Mouse (Mus musculus): ENCODE measurements at regions not wholly inside any gene's neighbourhood (a gene's known extent, or its start where the extent isn't known, plus 50 kb on each side); places are given as distances from the start of the nearest gene placed in this dataset.

DNA sequence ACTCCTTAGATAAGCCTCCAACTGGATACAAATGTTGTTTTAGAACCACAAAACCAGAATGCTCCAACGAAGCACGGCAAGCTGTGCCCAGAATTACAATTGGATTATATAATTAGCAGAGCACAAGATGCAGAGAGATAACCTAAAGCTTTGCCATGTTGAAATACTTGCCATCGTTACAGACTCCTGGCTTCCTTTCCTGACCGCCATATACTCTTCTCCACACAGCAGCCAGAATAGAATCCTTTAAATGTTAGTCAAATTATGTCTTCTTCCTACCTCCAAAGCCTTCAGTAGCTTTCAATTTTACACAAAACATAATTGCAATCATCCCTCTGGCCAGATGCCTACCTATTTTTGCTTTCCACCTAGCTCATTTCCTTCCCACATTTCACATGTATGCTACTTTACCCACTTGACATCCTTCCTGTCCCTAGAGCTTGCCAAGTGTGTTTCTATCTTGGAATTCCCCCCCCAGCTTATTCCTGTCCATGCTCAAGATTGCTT lies 52.8 kb upstream of the G2e3 start:
- H3K4me2 ChIP-seq: no peak overlapping the region
- no peaks in the 10 kb centered on the region for H3K36me3 ChIP-seq
- 83% methylated on average over 4 of the region's 4 CpGs for WGBS
- ATAC-seq (ENCODE audit: insufficient number of reproducible peaks, insufficient read depth, low FRiP score, low TSS enrichment, low read depth): no peak
- no peaks in the 10 kb centered on the region for H3K9me3 ChIP-seq
- no peak overlapping the region for H3K9ac ChIP-seq (replicated peaks)
- H3K4me1 ChIP-seq (replicated peaks): no peaks in the 10 kb centered on the region
- no peak overlapping the region for H3K27ac ChIP-seq
- H3K4me3 ChIP-seq (replicated peaks): no peak overlapping the region
- no peaks in the 10 kb centered on the region for H3K27me3 ChIP-seq

DNA sequence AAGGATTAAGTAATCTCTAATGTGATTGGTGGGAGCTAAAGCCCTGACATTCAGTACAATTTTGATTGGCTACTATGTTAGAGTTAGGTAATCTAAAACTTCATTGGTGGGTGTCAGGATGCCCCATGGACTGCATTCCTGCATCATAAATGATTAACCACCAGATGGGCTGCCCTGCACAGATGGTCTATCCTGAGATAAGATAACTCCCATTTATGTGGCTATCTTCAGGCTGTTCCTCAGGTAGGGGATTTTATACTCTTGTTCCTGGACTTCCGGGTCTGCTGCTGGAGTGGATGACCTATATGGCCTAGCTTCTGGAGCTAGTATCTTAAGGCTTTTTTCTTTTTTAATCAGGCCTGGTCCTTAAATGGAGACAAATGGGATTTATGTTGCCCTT lies 69.5 kb upstream of the G2e3 start:
- no peaks in the 10 kb centered on the region for H3K27me3 ChIP-seq
- no peaks in the 10 kb centered on the region for H3K9me3 ChIP-seq
- H3K4me1 ChIP-seq (replicated peaks): no peaks in the 10 kb centered on the region
- no peak overlapping the region for H3K4me3 ChIP-seq (replicated peaks)
- H3K27ac ChIP-seq: no peak overlapping the region
- ATAC-seq (ENCODE audit: insufficient number of reproducible peaks, insufficient read depth, low FRiP score, low TSS enrichment, low read depth): no peak
- whole genome bisulfite sequencing: 92% methylated on average over 1 of the region's 1 CpGs
- no peak overlapping the region for H3K4me2 ChIP-seq
- H3K9ac ChIP-seq (replicated peaks): no peak overlapping the region
- no peaks in the 10 kb centered on the region for H3K36me3 ChIP-seq

DNA sequence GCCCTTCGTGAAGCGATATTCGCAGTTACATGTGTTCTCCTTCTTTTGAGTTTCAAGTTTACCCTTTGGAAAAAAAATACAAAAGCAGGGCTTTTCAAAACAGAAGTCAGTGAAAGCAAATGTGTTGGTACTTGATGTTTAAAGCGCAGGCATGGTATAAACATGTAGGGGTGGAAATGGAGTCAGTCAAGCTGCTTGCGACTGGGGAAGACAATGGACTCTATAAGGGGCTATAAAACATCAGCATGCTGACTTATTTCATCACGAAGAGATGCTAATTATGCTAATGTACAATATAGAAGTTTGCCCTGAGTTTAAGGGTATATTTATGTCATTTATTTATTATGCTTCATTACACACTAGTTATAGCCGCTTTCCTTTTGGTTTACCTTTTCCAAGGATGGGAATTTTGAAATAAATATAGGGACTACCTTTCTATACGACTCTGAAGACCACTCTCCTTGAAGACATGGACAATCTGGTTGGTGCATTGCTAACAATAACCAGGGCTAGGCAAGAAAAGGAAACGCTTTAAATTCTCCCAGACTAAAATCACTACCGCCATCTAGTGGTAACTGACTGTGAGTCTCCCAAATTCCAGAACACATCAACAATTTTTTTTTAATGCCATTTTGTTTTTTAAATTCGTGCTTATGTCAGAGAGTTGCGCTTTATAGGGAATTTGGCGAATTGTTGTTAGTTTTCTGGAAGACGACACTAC lies 71.9 kb upstream of the G2e3 start:
- H3K36me3 ChIP-seq: no peaks in the 10 kb centered on the region
- no peak overlapping the region for H3K4me3 ChIP-seq (replicated peaks)
- WGBS: 49% methylated on average over 14 of the region's 14 CpGs
- no peak overlapping the region for H3K27ac ChIP-seq
- no peaks in the 10 kb centered on the region for H3K4me1 ChIP-seq (replicated peaks)
- H3K27me3 ChIP-seq: no peaks in the 10 kb centered on the region
- H3K9me3 ChIP-seq: no peaks in the 10 kb centered on the region
- H3K4me2 ChIP-seq: no peak overlapping the region
- H3K9ac ChIP-seq (replicated peaks): no peak overlapping the region
- ATAC-seq (ENCODE audit: insufficient number of reproducible peaks, insufficient read depth, low FRiP score, low TSS enrichment, low read depth): no peak

DNA sequence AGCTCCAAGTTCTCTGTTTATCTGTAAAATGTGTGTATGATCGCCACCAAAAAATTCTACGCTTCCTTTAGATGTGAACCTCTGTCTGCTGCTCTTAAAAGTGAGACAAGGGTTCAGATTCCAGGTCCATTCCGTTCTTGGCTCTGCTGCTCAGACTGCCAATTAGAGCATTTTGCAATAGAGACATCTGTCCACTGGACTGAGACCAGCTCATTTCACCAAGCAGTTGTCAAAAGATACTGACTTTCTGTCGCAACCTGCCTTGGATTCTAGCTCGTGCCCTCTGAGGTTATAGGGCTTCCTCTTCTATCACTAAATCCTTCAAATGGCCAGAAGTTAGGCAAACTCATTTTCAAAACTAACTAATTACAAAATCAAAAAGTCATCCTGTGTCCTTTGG lies 74.4 kb upstream of the G2e3 start:
- ATAC-seq (ENCODE audit: insufficient number of reproducible peaks, insufficient read depth, low FRiP score, low TSS enrichment, low read depth): no peak
- 85% methylated on average over 5 of the region's 5 CpGs for WGBS
- Histone ChIP-seq H3K4me1 (replicated peaks) (no peaks in the 10 kb centered on the region), H3K27ac (no peak overlapping the region), H3K4me2 (no peak overlapping the region), H3K4me3 (replicated peaks) (no peak overlapping the region), H3K9ac (replicated peaks) (no peak overlapping the region), H3K27me3 (no peaks in the 10 kb centered on the region), H3K9me3 (no peaks in the 10 kb centered on the region), H3K36me3 (no peaks in the 10 kb centered on the region)

DNA sequence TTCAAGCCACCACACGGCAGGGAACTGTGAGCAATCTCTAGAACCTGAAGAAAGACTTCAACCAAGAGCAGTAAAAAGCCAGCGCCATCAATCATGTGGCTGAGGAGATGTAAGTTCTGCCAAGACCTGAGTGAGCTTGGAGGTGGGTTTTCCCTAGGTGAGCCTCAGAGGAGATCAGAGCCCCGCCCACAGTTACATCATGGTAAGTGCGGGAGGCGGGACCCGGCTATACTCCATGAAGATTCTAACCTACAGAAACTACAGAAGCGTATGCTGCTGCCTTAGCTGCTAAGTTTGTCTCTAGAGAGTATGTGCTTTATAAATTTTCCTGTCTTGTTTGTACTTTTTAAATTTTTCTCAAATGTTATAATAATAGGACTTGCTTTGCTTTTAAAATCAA lies 105.0 kb upstream of the G2e3 start:
- H3K9ac ChIP-seq (replicated peaks): no peak overlapping the region
- no peaks in the 10 kb centered on the region for H3K27me3 ChIP-seq
- H3K36me3 ChIP-seq: no peaks in the 10 kb centered on the region
- 82% methylated on average over 7 of the region's 7 CpGs for WGBS
- no peak overlapping the region for H3K27ac ChIP-seq
- no peak overlapping the region for H3K4me3 ChIP-seq (replicated peaks)
- ATAC-seq (ENCODE audit: insufficient number of reproducible peaks, insufficient read depth, low FRiP score, low TSS enrichment, low read depth): no peak
- no peaks in the 10 kb centered on the region for H3K9me3 ChIP-seq
- no peak overlapping the region for H3K4me2 ChIP-seq
- no peaks in the 10 kb centered on the region for H3K4me1 ChIP-seq (replicated peaks)

DNA sequence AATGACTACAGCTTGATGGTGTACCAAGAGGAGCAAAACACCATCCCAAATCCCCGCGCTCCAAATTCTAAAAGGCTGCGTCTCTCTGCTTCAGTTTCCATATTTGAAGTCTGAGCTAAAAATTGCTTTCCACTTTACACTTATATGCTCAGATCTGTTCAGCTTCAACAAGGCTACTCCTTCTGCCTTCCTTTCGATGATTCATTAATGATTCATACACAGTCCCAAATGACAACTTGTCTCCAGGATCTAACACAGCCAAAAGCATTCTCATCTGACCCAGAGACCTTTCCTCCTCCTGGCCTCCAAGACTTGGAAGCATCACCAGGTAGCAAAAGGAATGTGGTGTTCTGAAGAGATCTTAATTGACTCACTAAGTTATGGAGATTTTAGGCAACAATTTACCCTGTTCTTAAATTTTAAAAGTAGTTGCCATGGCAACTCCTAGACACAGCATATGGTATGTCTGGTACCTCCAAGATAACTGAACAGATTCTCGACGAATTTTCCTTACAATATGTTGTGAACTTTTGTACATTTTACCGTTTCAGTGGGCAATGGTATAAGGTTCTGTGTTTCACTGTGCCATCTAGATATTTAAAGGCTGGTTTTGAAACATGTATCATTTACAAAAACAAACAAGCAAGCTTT lies 106.6 kb upstream of the G2e3 start:
- Histone ChIP-seq H3K9ac (replicated peaks) (no peak overlapping the region), H3K4me1 (replicated peaks) (no peaks in the 10 kb centered on the region), H3K9me3 (no peaks in the 10 kb centered on the region), H3K36me3 (no peaks in the 10 kb centered on the region), H3K4me3 (replicated peaks) (no peak overlapping the region), H3K27me3 (no peaks in the 10 kb centered on the region), H3K27ac (no peak overlapping the region), H3K4me2 (no peak overlapping the region)
- 91% methylated on average over 7 of the region's 7 CpGs for WGBS
- no peak for ATAC-seq (ENCODE audit: insufficient number of reproducible peaks, insufficient read depth, low FRiP score, low TSS enrichment, low read depth)

DNA sequence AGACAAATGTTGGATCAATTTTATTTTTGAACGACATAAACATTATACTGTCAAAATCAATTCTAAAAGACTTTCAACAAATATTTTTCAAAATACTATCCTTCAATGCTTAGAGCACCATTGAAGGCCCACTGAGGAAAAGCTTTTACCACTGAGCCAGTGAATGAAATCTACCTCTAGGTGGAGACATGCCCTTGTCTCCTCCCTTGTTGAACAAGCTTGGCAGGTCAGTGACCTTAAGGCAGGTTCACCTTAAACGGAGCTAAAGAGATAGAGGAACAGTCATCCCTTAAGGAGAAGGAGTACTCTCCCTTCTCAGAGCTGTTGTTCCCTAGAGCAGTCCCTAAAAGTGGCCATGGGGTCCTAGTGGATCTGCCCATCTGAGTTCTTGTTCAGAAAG lies 136.2 kb upstream of the G2e3 start:
- no peak overlapping the region for H3K9ac ChIP-seq (replicated peaks)
- H3K27me3 ChIP-seq: no peaks in the 10 kb centered on the region
- no peak overlapping the region for H3K4me2 ChIP-seq
- no peak overlapping the region for H3K27ac ChIP-seq
- no peaks in the 10 kb centered on the region for H3K36me3 ChIP-seq
- 39% methylated on average over 2 of the region's 2 CpGs for WGBS
- no peak overlapping the region for H3K4me3 ChIP-seq (replicated peaks)
- H3K4me1 ChIP-seq (replicated peaks): no peaks in the 10 kb centered on the region
- no peak for ATAC-seq (ENCODE audit: insufficient number of reproducible peaks, insufficient read depth, low FRiP score, low TSS enrichment, low read depth)
- H3K9me3 ChIP-seq: no peaks in the 10 kb centered on the region

DNA sequence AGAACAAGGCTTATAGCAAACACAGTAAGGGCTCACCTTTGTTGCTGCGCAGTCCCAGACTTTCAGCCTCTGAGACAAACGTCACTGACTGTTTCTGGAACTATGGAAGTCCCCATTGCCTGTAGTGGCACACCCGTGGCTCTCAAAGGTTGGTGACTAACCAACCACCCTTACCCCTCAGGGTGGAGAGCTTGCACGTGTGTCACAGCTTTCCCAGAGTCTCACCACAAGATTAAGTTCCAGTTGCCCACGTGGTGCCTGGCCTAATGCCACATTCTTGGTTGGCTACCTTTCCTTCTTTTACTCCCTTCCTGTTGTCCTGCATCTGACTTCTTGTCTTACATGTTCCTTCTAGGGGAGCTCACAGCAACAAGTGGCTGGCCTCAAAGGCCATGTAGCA lies 151.6 kb upstream of the G2e3 start:
- no peak for ATAC-seq (ENCODE audit: insufficient number of reproducible peaks, insufficient read depth, low FRiP score, low TSS enrichment, low read depth)
- Histone ChIP-seq H3K4me3 (replicated peaks) (no peak overlapping the region), H3K4me2 (no peak overlapping the region), H3K27me3 (no peaks in the 10 kb centered on the region), H3K36me3 (no peaks in the 10 kb centered on the region), H3K27ac (no peak overlapping the region), H3K4me1 (replicated peaks) (no peaks in the 10 kb centered on the region), H3K9me3 (no peaks in the 10 kb centered on the region), H3K9ac (replicated peaks) (no peak overlapping the region)
- 75% methylated on average over 5 of the region's 5 CpGs for WGBS

DNA sequence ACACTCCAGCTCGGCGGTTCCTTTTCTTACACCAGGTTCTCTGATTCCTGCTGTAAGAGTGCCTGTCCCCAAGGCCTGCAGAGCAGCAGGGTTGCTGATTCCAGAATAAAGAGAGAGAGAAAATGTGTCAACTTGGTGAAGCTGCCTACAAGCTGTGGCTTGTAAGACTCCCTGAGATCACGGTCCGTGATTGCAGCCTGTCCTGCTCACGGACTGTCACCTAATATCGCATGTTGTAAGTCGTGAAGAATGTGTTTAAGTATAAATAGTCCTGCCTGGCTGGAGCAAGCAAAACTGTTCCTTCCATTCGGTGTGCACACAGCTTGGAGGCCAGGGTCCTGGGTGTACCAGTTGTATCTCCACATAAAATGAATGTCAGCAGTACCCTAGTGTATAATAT lies 152.7 kb upstream of the G2e3 start:
- H3K4me2 ChIP-seq: no peak overlapping the region
- 81% methylated on average over 8 of the region's 8 CpGs for WGBS
- no peaks in the 10 kb centered on the region for H3K4me1 ChIP-seq (replicated peaks)
- H3K4me3 ChIP-seq (replicated peaks): no peak overlapping the region
- H3K27me3 ChIP-seq: no peaks in the 10 kb centered on the region
- H3K9me3 ChIP-seq: no peaks in the 10 kb centered on the region
- no peak overlapping the region for H3K27ac ChIP-seq
- H3K9ac ChIP-seq (replicated peaks): no peak overlapping the region
- no peaks in the 10 kb centered on the region for H3K36me3 ChIP-seq
- ATAC-seq (ENCODE audit: insufficient number of reproducible peaks, insufficient read depth, low FRiP score, low TSS enrichment, low read depth): no peak

DNA sequence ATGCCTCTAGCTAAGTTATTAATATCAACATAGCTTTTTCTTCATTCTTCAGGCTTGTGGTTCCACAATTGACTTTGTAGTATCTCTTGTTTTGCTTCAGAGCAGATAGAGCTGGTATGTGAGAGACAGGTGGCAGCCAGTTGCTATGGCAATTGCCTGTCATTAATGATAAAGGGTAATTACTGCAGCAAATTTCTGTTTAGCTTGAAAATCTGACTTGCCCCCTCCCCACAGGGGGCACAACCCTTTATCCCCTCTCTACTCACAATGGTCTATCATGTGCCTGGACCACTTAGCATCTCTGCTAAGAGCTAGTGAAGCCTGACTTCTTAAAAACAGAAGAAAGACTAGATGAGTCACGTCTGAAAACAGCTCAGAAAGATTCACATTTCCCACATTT lies 157.1 kb upstream of the G2e3 start:
- WGBS: 54% methylated on average over 1 of the region's 1 CpGs
- no peak overlapping the region for H3K9ac ChIP-seq (replicated peaks)
- no peak for ATAC-seq (ENCODE audit: insufficient number of reproducible peaks, insufficient read depth, low FRiP score, low TSS enrichment, low read depth)

DNA sequence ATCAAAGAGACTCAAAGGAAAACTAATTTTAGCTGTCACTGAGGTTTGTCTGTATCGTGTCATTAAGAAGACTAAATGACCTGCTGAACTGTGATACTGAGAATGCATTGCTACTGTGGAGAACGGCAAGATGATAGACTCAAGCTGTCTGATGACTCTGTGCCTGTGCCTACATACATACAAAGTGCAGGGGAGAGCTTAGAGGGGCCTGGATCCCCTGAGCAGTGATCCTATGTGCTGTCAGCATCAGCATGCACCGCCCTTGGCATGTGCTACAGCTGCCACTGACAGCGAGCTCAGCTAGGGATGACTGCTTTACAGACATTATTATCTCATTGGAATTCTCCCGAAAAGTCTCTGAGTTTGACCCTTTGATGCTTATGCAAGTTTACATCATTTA lies 157.7 kb upstream of the G2e3 start:
- Histone ChIP-seq H3K4me2 (no peak overlapping the region), H3K9me3 (no peaks in the 10 kb centered on the region), H3K27me3 (no peaks in the 10 kb centered on the region), H3K9ac (replicated peaks) (no peak overlapping the region), H3K27ac (no peak overlapping the region), H3K4me1 (replicated peaks) (no peaks in the 10 kb centered on the region), H3K36me3 (no peaks in the 10 kb centered on the region), H3K4me3 (replicated peaks) (no peak overlapping the region)
- WGBS: 78% methylated on average over 5 of the region's 5 CpGs
- ATAC-seq (ENCODE audit: insufficient number of reproducible peaks, insufficient read depth, low FRiP score, low TSS enrichment, low read depth): no peak

More for the DNA sequence above, 157.1 kb upstream of the G2e3 start:
- Histone ChIP-seq H3K4me1 (replicated peaks) (no peaks in the 10 kb centered on the region), H3K4me2 (no peak overlapping the region), H3K27ac (no peak overlapping the region), H3K36me3 (no peaks in the 10 kb centered on the region), H3K9me3 (no peaks in the 10 kb centered on the region), H3K27me3 (no peaks in the 10 kb centered on the region), H3K4me3 (replicated peaks) (no peak overlapping the region)

DNA sequence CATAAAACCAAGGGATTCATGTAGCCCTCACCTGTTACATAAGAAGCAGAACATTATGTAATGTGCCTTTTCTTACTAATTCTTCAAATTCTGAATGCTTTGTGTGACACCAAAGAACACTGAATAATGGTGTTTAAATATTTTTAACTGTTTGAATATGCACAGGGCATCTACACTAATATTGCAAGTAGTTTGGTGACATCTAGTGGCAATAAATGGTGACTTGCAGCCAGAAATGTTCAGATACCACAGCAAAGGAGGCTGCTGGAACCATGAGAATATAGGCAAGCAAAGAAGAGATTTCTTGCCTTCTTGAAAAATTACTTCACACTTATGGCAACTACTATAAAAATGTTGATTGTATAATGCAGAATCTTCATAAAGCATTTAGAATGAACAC lies 159.6 kb upstream of the G2e3 start:
- no peaks in the 10 kb centered on the region for H3K36me3 ChIP-seq
- H3K4me3 ChIP-seq (replicated peaks): no peak overlapping the region
- no peak overlapping the region for H3K27ac ChIP-seq
- H3K4me2 ChIP-seq: no peak overlapping the region
- no peaks in the 10 kb centered on the region for H3K4me1 ChIP-seq (replicated peaks)
- H3K9me3 ChIP-seq: no peaks in the 10 kb centered on the region
- no peak overlapping the region for H3K9ac ChIP-seq (replicated peaks)
- ATAC-seq (ENCODE audit: insufficient number of reproducible peaks, insufficient read depth, low FRiP score, low TSS enrichment, low read depth): no peak
- no peaks in the 10 kb centered on the region for H3K27me3 ChIP-seq
